Mouse (Mus musculus) heart, embryonic 11.5 days (tissue): ENCODE measurements at regions not wholly inside any gene's neighbourhood (a gene's known extent, or its start where the extent isn't known, plus 50 kb on each side); places are given as distances from the start of the nearest gene placed in this dataset.
"Not testable (repeated sequence)": the region's sequence is repeated elsewhere in the genome, so short reads cannot be mapped to it uniquely, and the experiment has no call there.

ENCODE experiments used
- ATAC-seq: fragments of 200-750 bp; cut with Nextera tagmentation; replicated peaks from 2 replicates; pipeline ENCODE4 v1.8.0; 2017; ENCODE audit warnings: moderate library complexity; ENCODE audit not compliant: insufficient number of reproducible peaks, low FRiP score, low TSS enrichment
- H3K27ac ChIP-seq: fragments of 300-500 bp; sonication (generic); 2 replicates; pipeline ENCODE4 v1.5.1; 2014; ENCODE audit warnings: mild to moderate bottlenecking, low read depth, low read length
- H3K27me3 ChIP-seq: fragments of 300-500 bp; sonication (generic); 2 replicates; pipeline ENCODE4 v1.6.1; 2014; ENCODE audit warnings: mild to moderate bottlenecking, low read length, mixed read lengths; ENCODE audit not compliant: control insufficient read depth, insufficient read depth
- H3K36me3 ChIP-seq: fragments of 300-500 bp; sonication (generic); 2 replicates; pipeline ENCODE4 v1.6.1; 2014; ENCODE audit warnings: mild to moderate bottlenecking, low read length, moderate library complexity, mixed read lengths; ENCODE audit not compliant: control insufficient read depth, insufficient read depth
- H3K4me1 ChIP-seq: fragments of 300-500 bp; sonication (generic); 2 replicates; pipeline ENCODE4 v1.6.1; 2014; ENCODE audit warnings: low read length; ENCODE audit not compliant: control insufficient read depth, insufficient read depth
- H3K4me2 ChIP-seq: fragments of 300-500 bp; sonication (generic); 2 replicates; pipeline ENCODE4 v1.6.1; 2014; ENCODE audit warnings: mild to moderate bottlenecking, moderate library complexity
- H3K4me3 ChIP-seq: fragments of 300-500 bp; sonication (generic); 2 replicates; pipeline ENCODE4 v1.5.1; 2014; ENCODE audit warnings: low read depth, low read length
- H3K9ac ChIP-seq: fragments of 300-500 bp; sonication (generic); 2 replicates; pipeline ENCODE4 v1.6.1; 2014; ENCODE audit warnings: mild to moderate bottlenecking, low read depth, low read length, moderate library complexity
- H3K9me3 ChIP-seq: fragments of 300-500 bp; sonication (generic); replicated peaks from 2 replicates; pipeline ENCODE4 v1.6.1; 2016; ENCODE audit warnings: low read length; ENCODE audit not compliant: control insufficient read depth
- WGBS: fragments of 180-500 bp; shearing (Covaris S2); extraction: QIAGEN DNeasy Blood & Tissue Kit; methylation state at CpG from one replicate; pipeline ENCODE4 v1.1.7; 2014; ENCODE audit not compliant: insufficient replicate concordance; 5-methylcytosine and 5-hydroxymethylcytosine counted together

DNA sequence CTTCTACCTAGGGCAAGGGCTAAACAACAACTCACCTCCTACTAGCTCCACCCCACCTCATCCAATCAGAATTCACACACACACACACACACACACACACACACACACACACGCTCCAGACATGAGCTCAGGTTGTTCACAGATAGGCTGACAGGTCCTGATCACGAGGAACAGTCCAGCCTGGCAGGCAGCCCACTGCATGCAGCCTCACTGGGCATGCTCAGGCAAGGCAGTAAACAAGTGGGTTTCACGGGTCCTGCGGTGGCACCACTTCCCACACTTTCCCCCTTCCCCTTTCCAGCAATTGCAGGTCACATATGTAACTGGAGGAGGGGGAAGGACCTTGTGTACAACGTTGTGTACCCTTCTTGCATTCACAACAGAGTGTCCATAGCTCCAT, 63.5 kb upstream of the Anapc15-ps start:
- 74% methylated on average over 5 of the region's 5 CpGs for WGBS
- H3K4me2 ChIP-seq, H3K27me3 ChIP-seq, H3K9me3 ChIP-seq, ATAC-seq, H3K9ac ChIP-seq, H3K4me3 ChIP-seq, H3K36me3 ChIP-seq, H3K27ac ChIP-seq, H3K4me1 ChIP-seq: not testable (repeated sequence)

DNA sequence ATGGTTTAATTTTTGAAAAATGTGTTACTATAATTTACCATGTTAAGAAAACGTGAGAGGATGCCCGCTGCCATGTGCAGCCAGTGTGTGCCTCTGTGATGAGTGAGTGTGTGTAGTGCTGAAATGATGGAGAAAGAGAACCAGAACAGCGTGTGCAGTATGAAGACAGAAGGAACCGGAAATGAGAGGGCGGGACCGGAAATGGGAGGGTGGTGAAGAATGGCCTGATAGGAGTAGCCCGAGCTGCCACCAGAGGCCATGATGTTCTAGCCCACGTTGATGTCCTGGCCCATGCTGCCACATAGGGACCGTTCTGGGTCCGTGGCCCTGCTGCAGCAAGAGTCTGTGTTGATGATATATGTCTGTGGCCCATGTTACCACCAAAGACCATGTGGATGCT, 57.8 kb upstream of the Anapc15-ps start:
- no peak overlapping the region for H3K27ac ChIP-seq
- 82% methylated on average over 10 of the region's 10 CpGs for WGBS

DNA sequence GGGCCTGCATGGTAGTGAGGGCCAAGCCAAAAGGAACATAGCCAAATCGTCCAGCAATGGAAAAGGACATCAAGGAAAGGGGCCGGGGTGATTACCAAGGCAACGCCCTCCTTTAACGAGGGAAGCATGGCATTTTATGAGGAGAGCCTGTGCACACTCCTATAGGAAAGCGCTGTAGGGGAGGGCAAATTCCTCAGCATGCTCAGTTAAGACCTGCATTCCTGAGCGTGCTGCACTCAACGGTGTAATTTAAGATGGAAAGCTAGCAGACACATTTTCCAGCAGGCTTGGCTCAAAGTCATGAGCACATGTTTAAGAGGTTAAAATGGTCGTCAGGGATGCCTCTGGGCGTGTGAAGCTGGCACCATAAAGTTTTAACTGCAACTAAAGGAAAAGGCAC, 56.6 kb upstream of the Anapc15-ps start:
- H3K27ac ChIP-seq: 0 out of 2 replicates have a peak overlapping the region, but pooled peaks have one; percentile 7
- H3K4me2 ChIP-seq: peak overlapping the region; percentile 21; the same call in 1 of the 2 replicates
- no peaks in the 10 kb centered on the region for H3K27me3 ChIP-seq
- H3K4me1 ChIP-seq: peaks cover 15% of the 10 kb centered on the region
- H3K36me3 ChIP-seq: no peaks in the 10 kb centered on the region
- no peak for ATAC-seq
- no peaks in the 10 kb centered on the region for H3K9me3 ChIP-seq
- no peak overlapping the region for H3K4me3 ChIP-seq
- WGBS: 30% methylated on average over 9 of the region's 9 CpGs
- no peak overlapping the region for H3K9ac ChIP-seq

More for the DNA sequence above, 57.8 kb upstream of the Anapc15-ps start:
- Histone ChIP-seq H3K36me3 (no peaks in the 10 kb centered on the region), H3K9ac (no peak overlapping the region), H3K27me3 (no peaks in the 10 kb centered on the region), H3K4me3 (no peak overlapping the region), H3K4me2 (no peak overlapping the region), H3K4me1 (peaks cover 9% of the 10 kb centered on the region), H3K9me3 (no peaks in the 10 kb centered on the region)
- ATAC-seq: no peak

DNA sequence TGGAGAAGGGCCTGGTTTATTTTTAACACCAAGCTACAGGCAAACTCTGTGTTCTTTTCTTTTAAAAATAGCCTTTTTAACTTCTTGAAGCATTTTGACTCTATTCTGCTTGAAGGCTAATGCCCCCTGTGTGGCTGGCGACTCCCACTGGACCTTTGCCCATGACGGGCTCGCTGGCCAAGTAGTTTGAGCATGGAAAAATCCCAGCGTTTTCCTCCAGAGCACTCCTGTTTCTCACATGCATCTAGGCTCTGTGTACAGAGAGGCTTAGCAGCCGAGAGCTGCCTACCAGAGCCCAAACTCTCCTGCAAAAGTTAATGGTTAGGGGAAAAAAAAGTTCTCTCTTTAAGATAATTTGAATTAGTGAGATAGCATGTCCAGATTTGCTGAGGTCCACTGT, 52.7 kb upstream of the Anapc15-ps start:
- Histone ChIP-seq H3K4me1 (peaks cover 18% of the 10 kb centered on the region), H3K9ac (no peak overlapping the region), H3K27me3 (no peaks in the 10 kb centered on the region), H3K27ac (no peak overlapping the region), H3K4me2 (no peak overlapping the region), H3K36me3 (no peaks in the 10 kb centered on the region), H3K9me3 (no peaks in the 10 kb centered on the region), H3K4me3 (no peak overlapping the region)
- WGBS: 52% methylated on average over 5 of the region's 5 CpGs
- ATAC-seq: no peak

DNA sequence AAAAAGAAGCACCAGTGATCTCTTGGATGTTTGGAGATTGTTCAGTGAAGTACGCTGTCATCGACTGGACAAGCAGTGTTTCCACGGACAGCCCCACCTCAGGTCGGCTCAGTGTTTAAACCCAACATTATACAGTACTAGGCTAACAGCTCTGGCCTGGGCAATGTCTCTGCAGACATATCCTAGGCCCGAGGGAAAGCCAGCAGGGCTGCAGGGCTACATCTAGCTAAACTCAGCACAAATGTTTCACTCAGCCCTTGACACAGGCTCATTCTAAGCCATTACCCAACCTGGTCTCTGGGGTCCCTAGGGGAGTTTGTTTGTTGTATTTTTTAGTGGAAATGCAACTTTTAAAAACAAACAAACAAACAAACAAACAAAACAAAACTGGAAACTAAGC, 52.1 kb upstream of the Anapc15-ps start:
- no peak overlapping the region for H3K27ac ChIP-seq
- no peak for ATAC-seq

More for the DNA sequence above, 52.1 kb upstream of the Anapc15-ps start:
- WGBS: 55% methylated on average over 5 of the region's 5 CpGs
- Histone ChIP-seq H3K36me3 (no peaks in the 10 kb centered on the region), H3K4me1 (peaks cover 18% of the 10 kb centered on the region), H3K9ac (no peak overlapping the region), H3K4me2 (no peak overlapping the region), H3K4me3 (no peak overlapping the region), H3K27me3 (no peaks in the 10 kb centered on the region), H3K9me3 (no peaks in the 10 kb centered on the region)
